Mouse (Mus musculus) thymus, postnatal 25 days (tissue): ENCODE data around the gene Corin.

Experiments
- DNase-seq: peaks from one replicate; pipeline ENCODE4 v3.0.0; 2022

The Corin gene

GRCm38 (mm10) chr5:72435085-72435484 is 69.2 kb downstream of the Corin start:
- no peak for DNase-seq

GRCm38 (mm10) chr5:72431856-72432255 is 72.4 kb downstream of the Corin start:
- DNase-seq, result no peak

- DNase-seq, result no peak
Observed at GRCm38 (mm10) chr5:72427556-72427955, 76.7 kb downstream of the Corin start.

- no peak for DNase-seq
Observed at GRCm38 (mm10) chr5:72425342-72426010, 78.8 kb downstream of the Corin start.

GRCm38 (mm10) chr5:72411874-72412329 is 92.4 kb downstream of the Corin start:
- no peak for DNase-seq

- DNase-seq, result no peak
Observed at GRCm38 (mm10) chr5:72410841-72411240, 93.4 kb downstream of the Corin start.

GRCm38 (mm10) chr5:72403376-72403775 is 100.9 kb downstream of the Corin start:
- no peak for DNase-seq

GRCm38 (mm10) chr5:72402913-72403312 is 101.4 kb downstream of the Corin start:
- no peak for DNase-seq

- no peak for DNase-seq
Observed at GRCm38 (mm10) chr5:72401778-72402177, 102.5 kb downstream of the Corin start.

- DNase-seq, result no peak
Observed at GRCm38 (mm10) chr5:72401251-72401650, 103.0 kb downstream of the Corin start.

GRCm38 (mm10) chr5:72382148-72382547 is 122.1 kb downstream of the Corin start:
- DNase-seq, result no peak

GRCm38 (mm10) chr5:72380616-72381015 is 123.7 kb downstream of the Corin start:
- no peak for DNase-seq

GRCm38 (mm10) chr5:72368004-72368403 is 136.3 kb downstream of the Corin start:
- DNase-seq, result no peak

GRCm38 (mm10) chr5:72365801-72366200 is 138.5 kb downstream of the Corin start:
- no peak for DNase-seq

- no peak for DNase-seq
Observed at GRCm38 (mm10) chr5:72363838-72364237, 140.4 kb downstream of the Corin start.

GRCm38 (mm10) chr5:72353746-72354145 is 150.5 kb downstream of the Corin start:
- DNase-seq, result no peak

GRCm38 (mm10) chr5:72350081-72350758 is 154.1 kb downstream of the Corin start:
- DNase-seq, result peak; percentile 14

GRCm38 (mm10) chr5:72348591-72348990 is 155.7 kb downstream of the Corin start:
- DNase-seq, result no peak

GRCm38 (mm10) chr5:72335873-72336272 is 168.4 kb downstream of the Corin start:
- no peak for DNase-seq

GRCm38 (mm10) chr5:72332901-72333300 is 171.4 kb downstream of the Corin start:
- no peak for DNase-seq

GRCm38 (mm10) chr5:72331217-72331616 is 173.1 kb downstream of the Corin start:
- DNase-seq, result no peak

GRCm38 (mm10) chr5:72330648-72331047 is 173.6 kb downstream of the Corin start:
- no peak for DNase-seq

- no peak for DNase-seq
Observed at GRCm38 (mm10) chr5:72329453-72329852, 174.8 kb downstream of the Corin start.

GRCm38 (mm10) chr5:72315282-72315681 is 189.0 kb downstream of the Corin start:
- no peak for DNase-seq
